Mouse (Mus musculus) splenic B cell, adult 2 months (primary cell): ENCODE measurements at regions not wholly inside any gene's neighbourhood (a gene's known extent, or its start where the extent isn't known, plus 50 kb on each side); places are given as distances from the start of the nearest gene placed in this dataset.

ENCODE experiments used
- DNase-seq: peaks from one replicate; pipeline ENCODE4 v3.0.0-alpha.2; 2011; ENCODE audit warnings: low read depth, low spot score
- H3K27me3 ChIP-seq: 2 replicates; pipeline ENCODE4 v1.6.1; 2012; ENCODE audit warnings: mild to moderate bottlenecking, low read length, moderate library complexity, mixed read lengths; ENCODE audit not compliant: control insufficient read depth, poor library complexity, insufficient read depth, severe bottlenecking
- H3K36me3 ChIP-seq: 2 replicates; pipeline ENCODE4 v1.6.1; 2012; ENCODE audit warnings: mild to moderate bottlenecking, low read length, moderate library complexity, mixed read lengths; ENCODE audit not compliant: control insufficient read depth, poor library complexity, insufficient read depth, severe bottlenecking

- Histone ChIP-seq H3K36me3 (no peaks in the 10 kb centered on the region), H3K27me3 (no peaks in the 10 kb centered on the region)
- no peak for DNase-seq
Observed at GRCm38 (mm10) chr11:40446846-40447245, 248.2 kb downstream of the Mat2b start.

DNA sequence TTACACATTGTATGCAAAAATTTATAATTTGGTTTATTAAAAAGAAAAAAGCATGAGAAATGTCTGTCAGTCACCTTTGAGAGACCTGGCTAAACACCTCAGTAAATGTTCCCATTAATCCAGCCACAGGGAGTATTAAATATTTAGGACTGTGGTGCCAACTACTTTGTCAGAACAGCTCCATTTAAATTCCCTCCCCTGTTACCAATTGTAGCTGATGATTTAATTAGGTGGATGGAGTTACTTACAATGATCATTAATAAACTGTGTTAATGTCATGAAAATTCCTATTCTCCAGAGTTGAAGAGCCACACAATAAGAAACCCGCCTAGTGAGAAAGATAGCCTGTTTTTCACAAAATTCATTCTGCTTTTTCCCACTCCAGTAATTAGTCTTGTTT is 261.0 kb downstream of the Mat2b start:
- DNase-seq = no peak
- Histone ChIP-seq H3K27me3 (no peaks in the 10 kb centered on the region), H3K36me3 (no peaks in the 10 kb centered on the region)

GRCm38 (mm10) chr11:40428858-40429257 is 266.1 kb downstream of the Mat2b start:
- DNase-seq = no peak
- Histone ChIP-seq H3K36me3 (no peaks in the 10 kb centered on the region), H3K27me3 (no peaks in the 10 kb centered on the region)

DNA sequence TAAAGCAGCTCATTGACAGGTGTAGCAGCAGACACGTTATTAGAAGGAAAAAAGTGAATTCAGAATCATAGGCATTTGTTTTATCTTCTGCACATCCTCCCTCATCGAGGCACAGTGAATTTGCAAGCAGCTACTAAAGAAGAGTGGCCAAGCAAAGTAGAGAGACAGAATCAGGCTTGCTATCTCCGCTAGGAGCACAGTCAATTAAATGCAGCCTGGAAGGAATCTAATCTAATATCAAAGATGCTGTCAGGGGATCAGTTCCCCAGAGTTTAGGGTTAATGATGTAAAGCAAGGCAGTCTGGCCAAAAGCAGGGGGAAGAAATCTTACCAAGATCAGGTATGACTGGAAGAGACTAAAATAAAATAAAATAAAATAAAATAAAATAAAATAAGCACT is 270.7 kb downstream of the Mat2b start:
- Histone ChIP-seq H3K36me3 (no peaks in the 10 kb centered on the region), H3K27me3 (no peaks in the 10 kb centered on the region; the same call in 1 of the 2 replicates)
- no peak for DNase-seq

DNA sequence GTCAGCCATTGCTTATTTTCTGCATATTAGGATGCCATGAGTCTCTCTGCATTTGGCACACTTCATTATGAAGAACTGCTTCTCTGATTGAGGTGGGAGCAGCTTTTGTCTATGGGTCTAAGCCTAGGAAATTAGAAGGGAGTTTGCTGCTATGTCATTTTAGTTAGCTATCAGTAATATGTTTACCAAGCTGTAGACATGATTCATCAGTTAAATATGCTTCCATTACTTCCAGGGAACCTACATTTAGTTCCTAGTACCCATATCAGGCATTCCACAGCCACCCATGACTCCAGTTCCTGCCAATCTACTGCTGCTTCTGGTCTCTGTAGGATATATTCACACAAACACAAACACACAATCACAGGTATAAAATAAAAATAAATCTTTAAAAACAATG is 287.4 kb downstream of the Mat2b start:
- H3K36me3 ChIP-seq = no peaks in the 10 kb centered on the region
- DNase-seq = no peak
- H3K27me3 ChIP-seq = no peaks in the 10 kb centered on the region

DNA sequence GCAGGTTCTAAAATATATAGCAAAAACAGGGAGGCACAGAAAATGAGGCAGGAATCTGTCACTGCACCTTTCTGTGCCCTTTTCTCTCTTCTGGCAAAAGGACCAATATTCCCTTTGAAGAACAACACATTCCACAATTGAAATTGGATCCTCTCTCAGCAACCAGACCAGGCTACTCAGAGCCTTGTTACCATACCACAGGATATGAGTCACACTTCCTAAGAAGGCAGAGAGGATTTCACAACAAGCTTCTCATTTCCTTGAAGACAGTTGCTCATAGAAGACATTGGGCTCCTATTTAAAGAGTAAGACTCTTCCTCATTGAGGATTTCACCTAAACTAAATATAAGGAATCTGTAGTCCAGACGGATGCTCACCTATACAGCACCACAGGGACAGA is 292.8 kb downstream of the Mat2b start:
- H3K36me3 ChIP-seq = no peaks in the 10 kb centered on the region
- no peaks in the 10 kb centered on the region for H3K27me3 ChIP-seq
- DNase-seq = no peak

DNA sequence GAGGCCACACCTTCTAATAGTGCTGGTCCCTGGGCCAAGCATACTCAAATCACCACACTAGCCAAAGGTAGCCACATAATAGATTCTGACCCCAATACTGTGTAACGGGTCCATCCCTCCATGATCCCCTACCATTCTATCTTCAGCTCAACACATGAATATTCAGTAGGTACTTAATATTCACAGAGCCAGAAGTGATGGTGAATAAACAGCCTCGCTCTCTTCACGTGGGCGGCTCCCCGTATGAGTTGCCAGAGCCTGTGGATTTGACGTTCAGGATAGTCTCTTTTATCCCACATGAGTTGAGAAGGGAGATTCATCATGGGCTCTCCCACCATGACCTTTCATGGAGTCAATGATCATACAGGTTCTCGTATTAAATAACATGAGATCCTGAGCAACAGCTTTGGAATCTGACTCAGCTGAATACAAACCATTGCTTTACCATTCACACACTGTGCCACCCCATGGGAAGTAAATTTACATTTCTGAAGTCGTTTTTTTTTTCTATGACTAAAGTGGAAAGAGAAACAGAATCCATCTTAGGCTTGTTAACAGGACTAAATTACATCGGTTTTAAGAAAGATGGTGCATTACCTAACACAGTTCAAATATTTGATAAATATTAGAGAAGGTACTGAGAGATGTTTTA is 297.4 kb downstream of the Mat2b start:
- Histone ChIP-seq H3K27me3 (no peaks in the 10 kb centered on the region), H3K36me3 (no peaks in the 10 kb centered on the region)
- DNase-seq = no peak

DNA sequence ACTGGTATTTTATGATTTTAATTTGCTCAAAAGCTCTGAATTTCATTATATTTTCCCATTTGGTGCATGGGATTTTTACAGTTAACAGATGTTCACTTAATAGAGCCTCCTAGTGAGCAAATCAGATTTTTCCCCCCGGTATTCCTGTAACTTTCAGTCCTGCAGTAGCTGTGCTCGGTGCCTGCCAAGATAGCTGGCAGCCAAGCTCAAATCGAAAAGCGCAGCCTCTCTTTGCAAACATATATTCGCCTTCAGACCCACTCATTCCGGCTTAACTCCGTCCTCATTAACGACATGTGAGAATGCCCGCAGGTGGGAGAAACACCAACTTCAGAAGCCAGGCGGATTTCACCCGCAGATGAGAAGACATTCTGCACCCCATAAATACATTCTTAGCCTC is 299.7 kb downstream of the Mat2b start:
- Histone ChIP-seq H3K36me3 (no peaks in the 10 kb centered on the region), H3K27me3 (no peaks in the 10 kb centered on the region)
- DNase-seq = no peak

DNA sequence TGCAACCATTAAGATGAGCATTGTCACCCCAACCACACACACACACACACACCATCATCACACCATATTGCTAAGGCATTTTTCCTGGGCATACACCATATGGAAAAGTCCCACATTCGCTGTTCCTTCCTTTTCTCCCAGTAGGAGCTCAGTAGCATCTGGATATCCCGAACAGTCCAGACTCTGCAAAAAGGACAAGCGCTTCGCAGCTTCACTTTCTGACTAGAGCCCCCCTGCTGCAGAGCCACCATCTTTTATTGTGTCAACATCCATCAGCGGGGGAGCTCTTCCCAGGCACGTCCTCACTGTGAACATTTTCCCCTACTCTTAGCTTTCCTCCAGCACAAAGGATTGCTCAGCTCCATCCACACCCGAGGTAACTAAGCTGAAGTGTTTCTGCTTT is 300.1 kb downstream of the Mat2b start:
- Histone ChIP-seq H3K36me3 (no peaks in the 10 kb centered on the region), H3K27me3 (no peaks in the 10 kb centered on the region)
- DNase-seq = no peak

- Histone ChIP-seq H3K27me3 (no peaks in the 10 kb centered on the region), H3K36me3 (no peaks in the 10 kb centered on the region)
- DNase-seq = no peak
Observed at GRCm38 (mm10) chr11:40394283-40394758, 300.7 kb downstream of the Mat2b start.

DNA sequence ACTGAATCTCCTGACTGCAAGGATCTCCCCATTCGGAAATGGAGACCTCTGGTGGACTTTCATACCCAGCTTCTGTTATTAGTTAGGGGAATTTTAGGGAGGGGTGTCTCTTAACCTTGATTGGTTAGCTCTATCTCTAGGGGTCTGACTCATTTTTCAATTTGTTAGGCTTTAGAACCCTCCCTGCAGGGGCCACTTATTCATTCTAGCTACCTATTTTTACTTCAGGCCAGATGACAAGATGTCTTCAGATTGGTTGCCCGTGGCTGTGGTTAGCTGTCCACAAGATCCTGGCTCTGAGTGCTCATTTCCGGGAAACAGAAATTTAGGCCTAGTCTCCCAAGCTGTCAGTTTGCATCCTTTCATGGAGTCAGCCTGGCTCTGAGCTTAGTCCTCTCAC is 314.3 kb downstream of the Mat2b start:
- H3K36me3 ChIP-seq = no peaks in the 10 kb centered on the region
- H3K27me3 ChIP-seq = no peaks in the 10 kb centered on the region
- no peak for DNase-seq

DNA sequence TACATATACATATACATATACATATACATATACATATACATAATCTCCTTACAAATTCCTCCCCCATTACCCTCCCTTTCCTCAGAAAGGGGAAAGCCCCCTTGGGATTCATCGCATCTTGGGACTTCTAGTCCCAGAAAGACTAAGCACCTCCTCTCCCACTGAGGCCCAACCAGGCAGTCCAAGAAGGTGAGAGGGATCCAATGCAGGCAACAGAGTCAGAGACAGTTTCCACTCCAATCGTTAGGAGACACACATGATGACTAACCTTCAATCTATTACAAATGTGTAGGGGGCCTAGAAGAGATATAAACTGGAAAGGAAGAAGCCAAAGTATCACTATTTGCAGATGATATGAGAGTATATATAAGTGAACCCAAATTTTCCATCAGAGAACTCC is 323.3 kb downstream of the Mat2b start:
- H3K27me3 ChIP-seq = no peaks in the 10 kb centered on the region
- DNase-seq = no peak
- H3K36me3 ChIP-seq = no peaks in the 10 kb centered on the region

DNA sequence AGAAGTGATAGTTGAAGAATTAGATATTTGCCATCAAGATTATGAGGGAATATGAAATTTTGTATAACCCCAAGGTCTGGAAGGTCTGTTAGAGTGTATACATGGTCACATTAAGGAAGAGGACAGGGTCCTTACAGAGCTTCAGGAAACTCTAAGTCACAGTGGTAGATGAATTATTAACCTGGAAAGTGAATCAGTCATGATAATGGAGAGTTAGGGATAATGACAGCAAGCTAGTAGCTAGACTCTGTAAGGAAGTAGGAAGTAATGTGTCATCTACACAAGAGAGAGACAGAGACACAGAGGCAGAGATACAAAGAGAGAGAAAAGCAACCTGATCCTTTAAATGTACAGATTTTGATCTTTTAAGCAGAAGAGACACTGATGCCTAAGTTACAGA is 328.4 kb downstream of the Mat2b start:
- H3K36me3 ChIP-seq = no peaks in the 10 kb centered on the region
- no peak for DNase-seq
- H3K27me3 ChIP-seq = no peaks in the 10 kb centered on the region

GRCm38 (mm10) chr11:40362530-40363185 is 332.3 kb downstream of the Mat2b start:
- no peaks in the 10 kb centered on the region for H3K36me3 ChIP-seq
- no peaks in the 10 kb centered on the region for H3K27me3 ChIP-seq
- DNase-seq = no peak
